Mouse (Mus musculus) ES-E14 (cell line): Measurements from ENCODE around the gene Stpg4.

Source experiments
- CHD2 ChIP-seq: IDR thresholded peaks from 2 replicates; pipeline ENCODE4 v1.6.1; 2014; ENCODE audit warnings: mild to moderate bottlenecking, low read depth, low read length, inconsistent platforms
- MAFK ChIP-seq: IDR thresholded peaks from 2 replicates; pipeline ENCODE4 v1.6.1; 2014; ENCODE audit warnings: mild to moderate bottlenecking, low read depth, low read length, inconsistent platforms; ENCODE audit not compliant: insufficient read depth
- ZC3H11A ChIP-seq: IDR thresholded peaks from 2 replicates; pipeline ENCODE4 v1.6.1; 2012; ENCODE audit warnings: low read depth, mild to moderate bottlenecking, inconsistent platforms, low read length, borderline replicate concordance

DNA sequence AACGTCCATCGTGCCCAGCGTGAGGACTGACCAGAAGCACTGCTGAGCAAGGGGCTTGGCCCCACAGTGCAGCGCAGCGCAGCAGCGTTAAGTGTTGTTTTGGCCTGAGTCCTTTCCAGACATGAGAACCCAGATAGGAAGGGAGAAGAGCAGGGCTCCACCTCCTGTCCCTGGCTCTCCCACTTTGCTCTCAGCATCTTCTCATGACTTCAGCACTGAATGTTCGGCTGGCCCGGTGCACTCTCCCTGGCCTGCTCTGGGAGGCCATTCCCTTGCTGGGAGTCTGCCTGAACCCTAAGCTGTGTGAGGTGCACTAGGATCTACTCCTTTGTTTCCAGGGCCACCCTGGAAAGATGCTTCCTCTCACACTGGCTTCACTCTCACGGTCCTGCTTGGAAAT, 79.2 kb downstream of the Stpg4 start:
- no peak for TF ChIP-seq MAFK
- no peak for TF ChIP-seq CHD2
- TF ChIP-seq ZC3H11A = no peak
